Mouse (Mus musculus): ENCODE data around the gene Clip3.

DNA sequence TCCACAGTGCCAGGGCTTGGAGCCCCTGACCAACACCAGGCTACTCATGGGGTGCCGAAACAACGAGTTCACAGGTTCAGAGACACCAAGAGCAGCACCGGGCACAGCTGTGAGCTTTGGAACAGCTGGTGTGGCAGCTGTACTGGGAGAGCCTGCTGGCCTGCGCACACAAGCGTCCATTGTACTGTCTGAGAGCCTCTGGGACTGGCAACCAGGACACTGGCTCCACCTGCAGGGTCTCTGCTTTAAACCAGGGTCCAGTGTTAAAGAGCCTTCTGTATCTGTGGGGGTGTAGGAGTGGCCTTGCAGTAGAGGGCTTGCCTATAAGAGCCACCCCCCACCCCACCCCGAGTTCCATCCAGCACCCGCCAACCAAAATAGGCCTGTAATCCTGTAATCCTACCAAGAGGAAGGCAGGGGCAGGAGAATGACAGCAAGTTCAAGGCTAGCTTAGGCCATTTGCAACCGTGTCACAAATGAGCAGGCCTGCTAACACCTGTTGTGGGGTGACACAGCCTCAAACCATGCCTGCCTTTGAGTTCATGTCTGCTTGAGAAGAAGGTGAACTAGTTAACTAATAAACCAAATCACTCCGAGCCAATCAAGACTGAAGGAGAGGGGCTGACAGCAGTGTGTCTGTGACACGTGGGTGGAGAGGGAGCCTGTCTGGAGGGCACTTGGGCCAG is 1.7 kb upstream of the Clip3 start:
- TF ChIP-seq CTCF (conservative IDR thresholded peaks at IDR 0.05; ENCODE audit: insufficient read depth, insufficient read length, low read depth, low read length) (no peak), POLR2A (IDR thresholded peaks at IDR 0.05; ENCODE audit: low read depth, low read length) (no peak)

Measured in kidney, adult 2 months (tissue).